Mouse (Mus musculus) liver, embryonic 14.5 days (tissue): ENCODE measurements around the gene Ergic1. TPM values are rescaled to one million over a fixed set of nuclear protein-coding genes. Genes with fewer than 3 reads are reported as not detected.

Experiments used
- ATAC-seq: fragments of 200-750 bp; cut with Nextera tagmentation; 2 replicates; pipeline ENCODE4 v1.8.0; 2017; ENCODE audit warnings: moderate number of reproducible peaks, mild to moderate bottlenecking, moderate library complexity; ENCODE audit not compliant: insufficient read depth
- DNase-seq, 3 experiments: peaks; one replicate each; pipeline ENCODE4 v3.0.0-alpha.2; 2012 to 2013; ENCODE audit warnings: low read depth in 3 of 3, low spot score in 3 of 3
- H3K27ac ChIP-seq: fragments of 300-500 bp; sonication (generic); 2 replicates; pipeline ENCODE4 v1.5.1; 2014; ENCODE audit warnings: moderate library complexity, mild to moderate bottlenecking, control low read depth, inconsistent platforms
- H3K27me3 ChIP-seq: fragments of 300-500 bp; sonication (generic); 2 replicates; pipeline ENCODE4 v1.6.1; 2014; ENCODE audit warnings: mild to moderate bottlenecking, low read length, moderate library complexity; ENCODE audit not compliant: control insufficient read depth, insufficient read depth
- H3K36me3 ChIP-seq: fragments of 300-500 bp; sonication (generic); replicated peaks from 2 replicates; pipeline ENCODE4 v1.6.1; 2014; ENCODE audit warnings: low read depth; ENCODE audit not compliant: control insufficient read depth, insufficient read depth
- H3K4me1 ChIP-seq, 2 experiments: fragments of 200-500 bp in 1 of 2; fragments of 300-500 bp in 1 of 2; sonication (generic) in 1 of 2; replicated peaks; 2 replicates each; pipeline ENCODE4 v1.6.1; 2012 to 2014; ENCODE audit warnings: antibody characterized with exemption in 1 of 2, inconsistent platforms in 1 of 2, low read length in 1 of 2; ENCODE audit not compliant: control insufficient read depth in 2 of 2, insufficient read depth in 2 of 2
- H3K4me2 ChIP-seq: fragments of 300-500 bp; sonication (generic); 2 replicates; pipeline ENCODE4 v1.6.1; 2014; ENCODE audit warnings: low read depth, mild to moderate bottlenecking, control low read depth, moderate library complexity
- H3K4me3 ChIP-seq, 2 experiments: fragments of 200-500 bp in 1 of 2; fragments of 300-500 bp in 1 of 2; sonication (generic) in 1 of 2; 2 replicates each; pipeline ENCODE4 v1.5.1; 2012 to 2014; ENCODE audit warnings: low read depth in 2 of 2, low read length in 2 of 2, mild to moderate bottlenecking in 2 of 2, control low read depth in 1 of 2, inconsistent platforms in 1 of 2, moderate library complexity in 1 of 2; ENCODE audit not compliant: insufficient read depth in 1 of 2
- H3K9ac ChIP-seq: fragments of 300-500 bp; sonication (generic); replicated peaks from 2 replicates; pipeline ENCODE4 v1.6.1; 2014; ENCODE audit warnings: mild to moderate bottlenecking, control low read depth, moderate library complexity
- H3K9me3 ChIP-seq: fragments of 300-500 bp; sonication (generic); 2 replicates; pipeline ENCODE4 v1.6.1; 2016; ENCODE audit warnings: low read length, mixed read lengths; ENCODE audit not compliant: control insufficient read depth
- CTCF ChIP-seq: IDR thresholded peaks from 2 replicates; pipeline ENCODE4 v1.5.1; 2016; ENCODE audit warnings: antibody characterized with exemption, low read depth, control low read depth
- EP300 ChIP-seq: IDR thresholded peaks from 2 replicates; pipeline ENCODE4 v1.6.1; 2016; ENCODE audit warnings: antibody characterized with exemption, low read depth
- WGBS: fragments of 180-500 bp; shearing (Covaris S2); extraction: QIAGEN DNeasy Blood & Tissue Kit; methylation state at CpG from one replicate; pipeline ENCODE4 v1.1.7; 2014; ENCODE audit not compliant: insufficient replicate concordance; 5-methylcytosine and 5-hydroxymethylcytosine counted together
- polyA plus RNA-seq, 2 experiments: library from polyadenylated mRNA; depleted of rRNA in 1 of 2; stranded (reverse) in 1 of 2; unstranded in 1 of 2; fragments of >200 nt; fragmentation: Nextera tagmentation in 1 of 2; extraction: Ambion mirVana in 1 of 2; gene quantifications; 2 replicates each; pipeline versions ENCODE4 v1.2.1 to v1.2.3; 2012 to 2014

The Ergic1 gene
- polyA plus RNA-seq, 2 experiments: 26.0 to 33.4 TPM

DNA sequence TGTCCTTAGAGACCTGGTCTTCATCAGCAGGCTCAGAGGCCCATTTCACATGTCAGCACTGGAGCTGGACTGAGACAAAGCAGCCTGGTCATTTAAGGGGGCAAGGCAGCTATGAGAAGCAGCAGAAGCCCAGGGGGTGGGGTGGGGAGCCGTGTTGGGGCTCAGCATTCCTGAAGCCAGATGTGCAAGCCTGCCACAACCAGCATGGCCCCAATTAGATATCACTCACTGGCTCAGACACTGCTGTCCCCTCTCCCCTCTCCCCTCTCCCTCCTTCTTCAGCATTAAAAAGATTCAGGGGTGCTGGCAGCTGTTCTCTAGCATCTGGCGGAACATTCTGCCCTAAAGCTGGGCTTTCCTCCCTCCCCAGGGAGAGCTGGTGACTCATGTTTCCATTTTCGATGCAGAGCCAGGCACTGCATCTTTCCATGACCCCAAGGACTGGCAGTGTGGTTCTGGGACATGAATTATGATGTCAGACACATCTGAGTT is 30.7 kb upstream of the Ergic1 start:
- 54% methylated on average over 3 of the region's 3 CpGs for WGBS

DNA sequence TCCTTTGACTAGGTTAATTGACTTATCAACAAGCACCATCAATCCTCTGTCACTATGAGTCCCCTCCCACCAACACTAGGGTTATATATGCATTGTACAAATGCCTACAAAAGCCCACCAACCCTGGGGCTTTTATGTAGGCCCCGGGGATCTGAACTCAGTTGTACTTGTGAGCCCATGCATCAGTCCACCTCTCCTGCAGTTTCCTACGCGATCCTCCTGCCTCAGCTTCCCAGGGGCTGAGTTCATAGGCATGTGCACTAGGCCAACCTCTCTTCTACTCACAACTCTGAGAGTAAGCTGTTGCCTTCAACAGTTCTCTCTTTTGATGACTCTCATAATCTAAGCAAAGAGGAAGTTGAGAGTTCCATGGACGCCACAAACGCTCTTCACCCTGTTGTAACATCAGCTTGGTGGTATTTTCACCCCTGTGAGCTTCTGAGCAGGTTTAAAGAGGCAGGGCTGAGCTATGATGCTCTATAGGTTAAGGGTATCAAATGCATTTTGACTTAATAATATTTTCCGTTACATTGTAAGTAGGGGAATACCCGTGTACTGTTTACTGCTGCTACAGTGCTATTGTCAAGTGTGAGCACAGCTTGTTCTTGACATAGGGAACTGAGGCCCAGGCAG is 29.8 kb upstream of the Ergic1 start:
- ATAC-seq (no peak), DNase-seq (no peak)
- no peak overlapping the region for H3K27ac ChIP-seq
- H3K9ac ChIP-seq: no peak overlapping the region
- no peaks in the 10 kb centered on the region for H3K27me3 ChIP-seq
- no peaks in the 10 kb centered on the region for H3K9me3 ChIP-seq
- H3K4me2 ChIP-seq: no peak overlapping the region
- H3K4me1 ChIP-seq: peaks cover 22 to 36% of the 10 kb centered on the region in 2 experiments
- H3K36me3 ChIP-seq: no peaks in the 10 kb centered on the region
- H3K4me3 ChIP-seq: no peak overlapping the region
- 68% methylated on average over 7 of the region's 7 CpGs for WGBS
- TF ChIP-seq CTCF: no peak
- no peak for TF ChIP-seq EP300

More for the DNA sequence above, 30.7 kb upstream of the Ergic1 start:
- H3K4me2 ChIP-seq: no peak overlapping the region
- no peak overlapping the region for H3K9ac ChIP-seq
- no peaks in the 10 kb centered on the region for H3K36me3 ChIP-seq
- DNase-seq (no peak), ATAC-seq (no peak)
- peaks cover 17 to 29% of the 10 kb centered on the region in 2 experiments for H3K4me1 ChIP-seq
- H3K9me3 ChIP-seq: no peaks in the 10 kb centered on the region
- no peaks in the 10 kb centered on the region for H3K27me3 ChIP-seq
- H3K4me3 ChIP-seq: no peak overlapping the region
- no peak overlapping the region for H3K27ac ChIP-seq
- TF ChIP-seq CTCF: no peak
- no peak for TF ChIP-seq EP300

DNA sequence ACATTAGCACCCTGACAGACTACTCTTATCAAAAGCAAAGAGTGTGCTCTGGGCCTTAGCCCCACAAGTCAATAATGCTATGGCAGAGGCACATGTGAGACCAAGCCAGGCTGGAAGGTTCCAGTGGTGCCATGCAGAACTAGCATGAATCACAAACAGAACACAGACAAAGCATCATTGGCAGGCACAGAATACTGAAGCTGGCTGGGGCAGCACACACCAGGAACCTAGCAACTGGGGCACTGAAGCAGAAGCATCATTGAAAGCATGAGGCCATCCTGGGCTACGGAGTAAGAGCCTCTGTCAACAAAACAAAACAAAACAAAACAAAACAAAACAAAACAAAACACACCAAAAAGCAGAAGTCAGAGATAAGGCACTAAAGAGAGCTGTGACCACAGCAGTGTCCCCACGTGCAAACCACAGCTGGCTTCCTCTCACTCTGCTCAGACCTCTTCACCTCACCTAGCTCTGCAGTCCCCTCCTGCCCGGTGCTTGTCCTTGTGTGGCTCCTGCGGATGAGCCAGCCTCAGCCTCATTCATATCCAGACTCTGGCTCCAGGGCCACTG is 28.7 kb upstream of the Ergic1 start:
- Histone ChIP-seq H3K9ac (no peak overlapping the region), H3K4me2 (no peak overlapping the region), H3K9me3 (no peaks in the 10 kb centered on the region), H3K27ac (no peak overlapping the region), H3K27me3 (no peaks in the 10 kb centered on the region), H3K36me3 (no peaks in the 10 kb centered on the region), H3K4me3 (no peak overlapping the region), H3K4me1 (peaks cover 24 to 40% of the 10 kb centered on the region in 2 experiments)
- ATAC-seq (no peak), DNase-seq (no peak)
- 26% methylated on average over 4 of the region's 4 CpGs for WGBS
- TF ChIP-seq EP300 (no peak), CTCF (no peak)

DNA sequence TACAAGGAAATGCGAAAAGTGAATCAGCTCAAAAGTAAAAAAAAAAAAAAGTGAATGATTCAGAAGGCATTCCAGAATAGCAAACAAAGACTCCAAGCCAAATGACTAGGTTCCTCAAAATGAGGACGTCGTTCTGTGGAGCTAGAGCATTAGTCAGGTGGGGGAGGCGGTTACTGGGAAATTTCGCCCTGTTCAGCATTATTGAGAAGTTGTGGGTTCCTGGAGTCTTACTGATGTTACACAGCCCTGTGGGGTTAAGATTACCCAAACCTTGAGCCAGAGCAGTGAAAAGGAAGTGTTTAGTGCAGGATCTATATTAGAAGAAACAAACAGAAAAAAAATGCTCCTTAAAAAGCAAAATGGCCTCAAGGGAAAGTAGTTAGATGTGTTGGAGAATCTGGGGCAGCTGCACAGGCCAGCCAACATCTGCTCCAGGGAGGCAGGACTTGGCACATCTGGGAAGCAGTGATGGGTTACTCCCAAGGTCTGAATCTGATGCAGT is 27.4 kb upstream of the Ergic1 start:
- DNase-seq (no peak), ATAC-seq (no peak)
- Histone ChIP-seq H3K27me3 (no peaks in the 10 kb centered on the region), H3K9ac (no peak overlapping the region), H3K9me3 (no peaks in the 10 kb centered on the region), H3K36me3 (no peaks in the 10 kb centered on the region), H3K27ac (peak overlapping the region; percentile 36), H3K4me3 (no peak overlapping the region), H3K4me1 (peaks cover 32 to 47% of the 10 kb centered on the region in 2 experiments), H3K4me2 (peak overlapping the region; percentile 37; the same call in 1 of the 2 replicates)
- 42% methylated on average over 5 of the region's 5 CpGs for WGBS
- no peak for TF ChIP-seq EP300
- TF ChIP-seq CTCF: no peak

DNA sequence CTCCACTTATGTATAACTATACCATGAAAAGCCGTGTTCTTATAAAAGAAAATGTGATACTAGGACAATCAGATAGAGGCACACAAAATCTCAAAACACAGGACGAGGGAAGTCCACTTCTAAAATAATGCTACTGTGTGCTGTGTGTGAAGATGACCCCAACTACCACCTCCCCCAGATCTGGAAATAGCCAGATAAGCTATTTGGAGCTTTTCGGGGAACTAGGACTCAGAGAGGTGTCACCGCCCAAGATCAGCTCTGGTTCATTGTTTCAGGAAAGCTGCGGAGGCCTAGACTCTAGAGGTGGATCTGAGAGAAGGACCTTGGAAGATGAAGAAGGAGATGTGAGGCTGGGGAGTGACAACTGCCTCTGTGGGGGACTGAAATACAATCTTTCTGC is 26.6 kb upstream of the Ergic1 start:
- H3K36me3 ChIP-seq: no peaks in the 10 kb centered on the region
- no peak overlapping the region for H3K4me3 ChIP-seq
- ATAC-seq (peak; percentile 60; the same call in 1 of the 2 replicates), DNase-seq (peak in 2 of 3 experiments; percentile 53 to 73)
- H3K9ac ChIP-seq: peak overlapping the region; percentile 47; the same call in 1 of the 2 replicates
- peak overlapping the region; percentile 36 for H3K27ac ChIP-seq
- peaks cover 32 to 47% of the 10 kb centered on the region in 2 experiments for H3K4me1 ChIP-seq
- TF ChIP-seq CTCF: no peak
- 0 out of 2 replicates have a peak, but pooled peaks have one; percentile 12 for TF ChIP-seq EP300
- H3K9me3 ChIP-seq: no peaks in the 10 kb centered on the region
- H3K27me3 ChIP-seq: no peaks in the 10 kb centered on the region
- peak overlapping the region; percentile 37 for H3K4me2 ChIP-seq
- 24% methylated on average over 5 of the region's 5 CpGs for WGBS
